Mouse (Mus musculus) midbrain, embryonic 14.5 days (tissue): ENCODE data around the gene Gm20390. TPM values are rescaled to one million over a fixed set of nuclear protein-coding genes. Genes with fewer than 3 reads are reported as not detected.

Experiments used
- ATAC-seq: fragments of 200-750 bp; cut with Nextera tagmentation; 2 replicates; pipeline ENCODE4 v1.8.0; 2017; ENCODE audit warnings: moderate number of reproducible peaks, moderate library complexity; ENCODE audit not compliant: low FRiP score, low TSS enrichment
- DNase-seq: peaks from one replicate; pipeline ENCODE4 v3.0.0-alpha.2; 2015
- H3K27ac ChIP-seq: fragments of 300-500 bp; sonication (generic); replicated peaks from 2 replicates; pipeline ENCODE4 v1.5.1; 2014; ENCODE audit warnings: mild to moderate bottlenecking, low read depth, low read length, moderate library complexity
- H3K27me3 ChIP-seq: fragments of 300-500 bp; sonication (generic); 2 replicates; pipeline ENCODE4 v1.6.1; 2014; ENCODE audit warnings: low read length, control low read depth, mixed read lengths; ENCODE audit not compliant: control insufficient read depth, insufficient read depth
- H3K36me3 ChIP-seq: fragments of 300-500 bp; sonication (generic); 2 replicates; pipeline ENCODE4 v1.6.1; 2014; ENCODE audit warnings: low read length, control low read depth; ENCODE audit not compliant: control insufficient read depth, insufficient read depth
- H3K4me1 ChIP-seq: fragments of 300-500 bp; sonication (generic); 2 replicates; pipeline ENCODE4 v1.6.1; 2014; ENCODE audit warnings: mild to moderate bottlenecking, antibody characterized with exemption, low read length, control low read depth; ENCODE audit not compliant: control insufficient read depth, insufficient read depth
- H3K4me2 ChIP-seq: fragments of 300-500 bp; sonication (generic); 2 replicates; pipeline ENCODE4 v1.6.1; 2014; ENCODE audit warnings: mild to moderate bottlenecking, low read length, moderate library complexity
- H3K4me3 ChIP-seq: fragments of 300-500 bp; sonication (generic); replicated peaks from 2 replicates; pipeline ENCODE4 v1.5.1; 2014; ENCODE audit warnings: low read depth, low read length
- H3K9ac ChIP-seq: fragments of 300-500 bp; sonication (generic); replicated peaks from 2 replicates; pipeline ENCODE4 v1.6.1; 2014; ENCODE audit warnings: mild to moderate bottlenecking, low read length, moderate library complexity
- H3K9me3 ChIP-seq: fragments of 300-500 bp; sonication (generic); 2 replicates; pipeline ENCODE4 v1.6.1; 2016; ENCODE audit warnings: low read length, control low read depth, mixed read lengths; ENCODE audit not compliant: control insufficient read depth
- WGBS: fragments of 180-500 bp; shearing (Covaris S2); extraction: QIAGEN DNeasy Blood & Tissue Kit; methylation state at CpG from one replicate; pipeline ENCODE4 v1.1.7; 2014; 5-methylcytosine and 5-hydroxymethylcytosine counted together
- polyA plus RNA-seq: library from polyadenylated mRNA; unstranded; fragments of >200 nt; fragmentation: Nextera tagmentation; extraction: Ambion mirVana; gene quantifications from 2 replicates; pipeline ENCODE4 v1.2.1, GENCODE M21; 2014

The Gm20390 gene
- polyA plus RNA-seq, 1 experiment from 2014 or later, result 269 TPM

DNA sequence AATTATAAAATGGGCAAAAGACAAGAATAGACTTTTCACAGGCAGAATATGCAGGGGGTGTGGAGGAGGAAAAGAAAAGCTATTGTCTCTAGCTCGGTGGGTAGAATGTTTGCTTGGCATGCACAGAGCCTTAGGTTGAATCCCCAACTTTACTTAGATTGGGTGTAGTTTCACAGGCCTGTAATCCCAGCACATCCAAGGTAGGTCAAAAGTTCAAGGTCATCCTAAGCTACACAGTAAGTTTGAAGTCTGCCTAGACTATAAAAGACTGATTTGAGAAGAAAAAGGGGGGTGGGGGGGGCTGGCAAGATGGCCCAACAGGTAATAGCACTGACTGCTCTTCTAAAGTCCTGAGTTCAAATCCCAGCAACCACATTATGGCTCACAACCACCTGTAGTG is 1.7 kb upstream of the Gm20390 start:
- Histone ChIP-seq H3K36me3 (peaks cover 11% of the 10 kb centered on the region), H3K27ac (no peak overlapping the region), H3K4me1 (peaks cover 8% of the 10 kb centered on the region; the same call in 1 of the 2 replicates), H3K4me2 (no peak overlapping the region), H3K27me3 (no peaks in the 10 kb centered on the region), H3K4me3 (no peak overlapping the region), H3K9ac (no peak overlapping the region), H3K9me3 (no peaks in the 10 kb centered on the region)
- WGBS, result 72% methylated on average over 1 of the region's 1 CpGs
- no peak for DNase-seq
- ATAC-seq, result no peak

- Histone ChIP-seq H3K27me3 (no peaks in the 10 kb centered on the region), H3K4me1 (peaks cover 8% of the 10 kb centered on the region; the same call in 1 of the 2 replicates), H3K4me3 (no peak overlapping the region), H3K27ac (0 out of 2 replicates have a peak overlapping the region, but pooled peaks have one; percentile 82), H3K4me2 (peak overlapping the region; percentile 83; the same call in 1 of the 2 replicates), H3K36me3 (peaks cover 17% of the 10 kb centered on the region), H3K9me3 (no peaks in the 10 kb centered on the region), H3K9ac (no peak overlapping the region)
- ATAC-seq (no peak), DNase-seq (no peak)
- WGBS, result 91% methylated on average over 6 of the region's 6 CpGs
Measured at GRCm38 (mm10) chr11:93969171-93969570, 1.1 kb upstream of the Gm20390 start.

DNA sequence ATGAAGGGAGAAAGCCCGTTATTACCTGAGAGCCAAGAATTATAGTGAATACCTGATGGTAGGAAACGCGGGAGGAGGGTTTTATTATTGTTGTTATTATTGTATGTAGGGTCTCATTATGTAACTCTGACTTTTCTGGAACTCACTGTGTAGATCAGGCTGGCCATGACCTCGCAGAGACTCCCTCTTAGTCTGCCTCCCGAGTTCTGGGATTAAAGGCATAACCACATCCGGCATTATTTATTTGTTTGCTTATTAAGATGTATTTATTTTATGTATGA is 695 bp upstream of the Gm20390 start:
- Histone ChIP-seq H3K9me3 (no peaks in the 10 kb centered on the region), H3K27me3 (no peaks in the 10 kb centered on the region), H3K27ac (peak overlapping the region; percentile 82), H3K36me3 (peaks cover 21% of the 10 kb centered on the region), H3K4me1 (peaks cover 8% of the 10 kb centered on the region; the same call in 1 of the 2 replicates), H3K9ac (no peak overlapping the region), H3K4me3 (peak overlapping the region; percentile 82; the same call in 1 of the 2 replicates), H3K4me2 (peak overlapping the region; percentile 83)
- WGBS, result 47% methylated on average over 6 of the region's 6 CpGs
- ATAC-seq (no peak), DNase-seq (no peak)

GRCm38 (mm10) chr11:93967381-93967780 is 712 bp downstream of the Gm20390 start:
- peak overlapping the region; percentile 83 for H3K4me2 ChIP-seq
- H3K27ac ChIP-seq, result peak overlapping the region; percentile 82
- H3K36me3 ChIP-seq, result peaks cover 34% of the 10 kb centered on the region
- DNase-seq (peak; percentile 26), ATAC-seq (no peak)
- H3K4me3 ChIP-seq, result peak overlapping the region; percentile 82
- H3K27me3 ChIP-seq, result no peaks in the 10 kb centered on the region
- no peaks in the 10 kb centered on the region for H3K9me3 ChIP-seq
- peak overlapping the region; percentile 81 for H3K9ac ChIP-seq
- peaks cover 8% of the 10 kb centered on the region; the same call in 1 of the 2 replicates for H3K4me1 ChIP-seq
- 4% methylated on average over 11 of the region's 11 CpGs for WGBS

- WGBS, result 97% methylated on average over 6 of the region's 6 CpGs
- H3K36me3 ChIP-seq, result peaks cover 52% of the 10 kb centered on the region
- H3K4me3 ChIP-seq, result no peak overlapping the region
- no peak overlapping the region for H3K4me2 ChIP-seq
- ATAC-seq (no peak), DNase-seq (no peak)
- H3K4me1 ChIP-seq, result peaks cover 8% of the 10 kb centered on the region; the same call in 1 of the 2 replicates
- H3K27ac ChIP-seq, result no peak overlapping the region
- H3K27me3 ChIP-seq, result no peaks in the 10 kb centered on the region
- no peaks in the 10 kb centered on the region for H3K9me3 ChIP-seq
- no peak overlapping the region for H3K9ac ChIP-seq
Measured at GRCm38 (mm10) chr11:93965391-93965790, 2.7 kb downstream of the Gm20390 start.

DNA sequence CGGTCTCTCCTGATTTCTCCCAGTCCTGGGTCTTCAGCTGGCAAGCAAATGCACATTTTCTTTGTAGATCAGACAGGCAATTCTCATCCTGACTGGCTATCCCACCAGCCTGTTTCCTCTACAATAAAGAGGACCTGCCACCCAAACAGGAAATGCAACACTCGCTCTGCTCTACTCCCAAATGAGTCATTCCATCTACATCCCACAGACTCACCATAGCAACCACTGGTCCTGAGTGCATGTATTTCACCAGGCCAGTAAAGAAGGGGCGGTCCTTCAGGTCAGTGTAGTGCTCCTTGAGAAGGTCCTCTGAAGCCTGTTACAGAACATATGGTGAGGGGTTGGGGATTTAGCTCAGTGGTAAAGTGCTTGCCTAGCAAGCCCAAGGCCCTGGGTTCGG is 5.1 kb downstream of the Gm20390 start:
- peaks cover 74% of the 10 kb centered on the region for H3K36me3 ChIP-seq
- WGBS, result 73% methylated on average over 4 of the region's 4 CpGs
- DNase-seq, result no peak
- ATAC-seq, result no peak
- no peak overlapping the region for H3K4me3 ChIP-seq
- H3K4me1 ChIP-seq, result peaks cover 5% of the 10 kb centered on the region; the same call in 1 of the 2 replicates
- no peak overlapping the region for H3K9ac ChIP-seq
- no peak overlapping the region for H3K27ac ChIP-seq
- H3K4me2 ChIP-seq, result no peak overlapping the region
- no peaks in the 10 kb centered on the region for H3K27me3 ChIP-seq
- no peaks in the 10 kb centered on the region for H3K9me3 ChIP-seq

- no peaks in the 10 kb centered on the region for H3K27me3 ChIP-seq
- H3K9me3 ChIP-seq, result no peaks in the 10 kb centered on the region
- H3K4me3 ChIP-seq, result no peak overlapping the region
- H3K27ac ChIP-seq, result no peak overlapping the region
- ATAC-seq, result no peak
- H3K9ac ChIP-seq, result no peak overlapping the region
- H3K4me2 ChIP-seq, result no peak overlapping the region
- WGBS, result 92% methylated on average over 6 of the region's 6 CpGs
- H3K36me3 ChIP-seq, result peaks cover 79% of the 10 kb centered on the region
- no peak for DNase-seq
- H3K4me1 ChIP-seq, result peaks cover 2% of the 10 kb centered on the region; the same call in 1 of the 2 replicates
Measured at GRCm38 (mm10) chr11:93961482-93961881, 6.6 kb downstream of the Gm20390 start.

- H3K36me3 ChIP-seq, result peaks cover 49% of the 10 kb centered on the region
Measured at GRCm38 (mm10) chr11:93957746-93958145, 10.3 kb downstream of the Gm20390 start.

GRCm38 (mm10) chr11:93957031-93957555 is 11.0 kb downstream of the Gm20390 start:
- no peak for ATAC-seq
- Histone ChIP-seq H3K4me1 (peaks cover 10% of the 10 kb centered on the region), H3K27ac (no peak overlapping the region), H3K27me3 (no peaks in the 10 kb centered on the region), H3K36me3 (peaks cover 46% of the 10 kb centered on the region), H3K4me3 (no peak overlapping the region), H3K9me3 (no peaks in the 10 kb centered on the region), H3K4me2 (no peak overlapping the region), H3K9ac (no peak overlapping the region)
- 88% methylated on average over 2 of the region's 2 CpGs for WGBS
- no peak for DNase-seq

More at GRCm38 (mm10) chr11:93957746-93958145, 10.3 kb downstream of the Gm20390 start:
- Histone ChIP-seq H3K9ac (no peak overlapping the region), H3K27me3 (no peaks in the 10 kb centered on the region), H3K4me2 (no peak overlapping the region), H3K4me3 (no peak overlapping the region), H3K27ac (no peak overlapping the region), H3K4me1 (peaks cover 10% of the 10 kb centered on the region), H3K9me3 (no peaks in the 10 kb centered on the region)
- ATAC-seq (no peak), DNase-seq (no peak)
- WGBS, result 86% methylated on average over 4 of the region's 4 CpGs
